Mouse (Mus musculus) neutrophil, adult 65 days (primary cell): ENCODE measurements around the gene Gpr82. TPM values are rescaled to one million over a fixed set of nuclear protein-coding genes. Genes with fewer than 3 reads are reported as not detected.

Experiments
- total RNA-seq: library from RNA; stranded (reverse); gene quantifications from 2 replicates; pipeline ENCODE4 v1.2.4, GENCODE M21; 2023

Gene Gpr82
- total RNA-seq, result not detected in 2 replicates

GRCm38 (mm10) chrX:13661063-13661462, at the start of gene Gpr82:
Gene Gpr82 (plus strand): TSS chrX:13661363.

GRCm38 (mm10) chrX:13631599-13632283, 29.4 kb upstream of the Gpr82 start, which contains the start of gene Gpr34:
Gene Gpr34 (plus strand): TSS chrX:13632089.

Other genes with a start within 250 kb of the Gpr82 start
- gene Nyx, start 195.3 kb upstream of the Gpr82 start, total RNA-seq, result 0.14 and 0.32 TPM in 2 replicates
- 0.20 TPM in 1 of 2 replicates, not detected in the other for gene Gpr34, start 29.3 kb upstream of the Gpr82 start, total RNA-seq
- gene Cask, start 190.0 kb downstream of the Gpr82 start, total RNA-seq, result 63.0 and 80.6 TPM in 2 replicates